Mouse (Mus musculus): ENCODE measurements around the gene Unc50. TPM values are rescaled to one million over a fixed set of nuclear protein-coding genes. Genes with fewer than 3 reads are reported as not detected.

The Unc50 gene
- polyA plus RNA-seq, 1 experiment from 2014 or later = 145 TPM

DNA sequence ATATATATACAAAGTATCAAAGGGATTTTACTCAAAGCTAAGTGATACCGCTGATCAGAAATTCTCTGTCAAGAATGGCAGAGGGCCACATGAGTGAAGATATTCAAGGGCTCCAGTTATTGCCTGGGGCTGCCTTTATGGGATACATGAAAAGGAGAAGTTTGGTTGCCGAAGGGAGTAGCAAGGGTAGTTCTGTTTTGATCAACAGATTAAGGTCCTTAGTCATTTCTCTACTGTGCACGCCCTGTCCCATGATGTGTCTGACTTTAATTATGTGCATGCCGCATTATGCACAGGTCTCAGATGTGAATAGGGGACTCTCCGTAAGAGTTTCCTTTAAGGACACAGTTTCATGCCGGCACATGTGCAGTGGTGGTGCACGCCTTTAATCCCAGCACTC, 27.6 kb downstream of the Unc50 start:
- Histone ChIP-seq H3K27me3 (no peaks in the 10 kb centered on the region), H3K4me2 (no peak overlapping the region), H3K9ac (no peak overlapping the region), H3K4me1 (no peaks in the 10 kb centered on the region), H3K4me3 (no peak overlapping the region), H3K27ac (no peak overlapping the region), H3K9me3 (no peaks in the 10 kb centered on the region), H3K36me3 (no peaks in the 10 kb centered on the region; the same call in 1 of the 2 replicates)
- no peak for ATAC-seq (ENCODE audit: insufficient number of reproducible peaks, low FRiP score, low TSS enrichment, low read depth)
- WGBS = 77% methylated on average over 7 of the region's 7 CpGs

GRCm38 (mm10) chr1:37464878-37465452, 35.0 kb downstream of the Unc50 start:
- ATAC-seq (ENCODE audit: insufficient number of reproducible peaks, low FRiP score, low TSS enrichment, low read depth) = no peak
- Histone ChIP-seq H3K4me1 (no peaks in the 10 kb centered on the region), H3K4me3 (no peak overlapping the region), H3K9me3 (no peaks in the 10 kb centered on the region), H3K27ac (no peak overlapping the region), H3K9ac (no peak overlapping the region), H3K4me2 (no peak overlapping the region), H3K36me3 (peaks cover 4% of the 10 kb centered on the region; the same call in 1 of the 2 replicates), H3K27me3 (no peaks in the 10 kb centered on the region)
- 83% methylated on average over 10 of the region's 10 CpGs for WGBS

- ATAC-seq (ENCODE audit: insufficient number of reproducible peaks, low FRiP score, low TSS enrichment, low read depth) = no peak
- H3K27ac ChIP-seq = no peak overlapping the region
- H3K4me2 ChIP-seq = no peak overlapping the region
- H3K36me3 ChIP-seq = peaks cover 4% of the 10 kb centered on the region; the same call in 1 of the 2 replicates
- H3K9ac ChIP-seq = no peak overlapping the region
- H3K4me3 ChIP-seq = no peak overlapping the region
- WGBS = 85% methylated on average over 3 of the region's 3 CpGs
- H3K9me3 ChIP-seq = no peaks in the 10 kb centered on the region
- no peaks in the 10 kb centered on the region for H3K27me3 ChIP-seq
- no peaks in the 10 kb centered on the region for H3K4me1 ChIP-seq
Measured at GRCm38 (mm10) chr1:37466322-37466995, 36.5 kb downstream of the Unc50 start.

DNA sequence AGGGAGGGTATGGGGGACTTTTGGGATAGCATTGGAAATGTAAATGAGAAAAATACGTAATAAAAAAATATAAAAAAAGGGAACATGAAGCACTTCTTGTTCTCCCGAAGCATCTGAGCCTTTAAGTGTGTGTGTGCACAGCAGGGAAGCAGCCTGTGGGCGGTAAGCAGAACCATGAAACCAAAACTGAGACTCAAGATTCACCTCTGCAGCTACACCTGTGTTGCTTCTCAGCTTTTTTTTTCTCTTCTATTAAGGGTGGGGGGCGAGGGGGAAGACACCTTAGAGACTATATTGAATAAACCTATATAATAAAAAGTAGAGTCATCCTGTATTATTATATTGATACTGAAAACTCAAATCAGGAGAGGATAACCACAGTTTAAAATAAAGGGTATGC, 37.9 kb downstream of the Unc50 start:
- Histone ChIP-seq H3K4me2 (no peak overlapping the region), H3K4me3 (no peak overlapping the region), H3K27ac (no peak overlapping the region), H3K27me3 (no peaks in the 10 kb centered on the region), H3K9me3 (no peaks in the 10 kb centered on the region), H3K9ac (no peak overlapping the region), H3K36me3 (peaks cover 4% of the 10 kb centered on the region; the same call in 1 of the 2 replicates), H3K4me1 (no peaks in the 10 kb centered on the region)
- 76% methylated on average over 4 of the region's 4 CpGs for WGBS
- ATAC-seq (ENCODE audit: insufficient number of reproducible peaks, low FRiP score, low TSS enrichment, low read depth) = no peak

GRCm38 (mm10) chr1:37469007-37469406, 39.1 kb downstream of the Unc50 start:
- peaks cover 4% of the 10 kb centered on the region; the same call in 1 of the 2 replicates for H3K36me3 ChIP-seq
- H3K27ac ChIP-seq = no peak overlapping the region
- no peak for ATAC-seq (ENCODE audit: insufficient number of reproducible peaks, low FRiP score, low TSS enrichment, low read depth)
- H3K4me2 ChIP-seq = no peak overlapping the region
- H3K4me3 ChIP-seq = no peak overlapping the region
- H3K9ac ChIP-seq = no peak overlapping the region
- WGBS = 87% methylated on average over 5 of the region's 5 CpGs
- no peaks in the 10 kb centered on the region for H3K9me3 ChIP-seq
- H3K27me3 ChIP-seq = no peaks in the 10 kb centered on the region
- no peaks in the 10 kb centered on the region for H3K4me1 ChIP-seq

DNA sequence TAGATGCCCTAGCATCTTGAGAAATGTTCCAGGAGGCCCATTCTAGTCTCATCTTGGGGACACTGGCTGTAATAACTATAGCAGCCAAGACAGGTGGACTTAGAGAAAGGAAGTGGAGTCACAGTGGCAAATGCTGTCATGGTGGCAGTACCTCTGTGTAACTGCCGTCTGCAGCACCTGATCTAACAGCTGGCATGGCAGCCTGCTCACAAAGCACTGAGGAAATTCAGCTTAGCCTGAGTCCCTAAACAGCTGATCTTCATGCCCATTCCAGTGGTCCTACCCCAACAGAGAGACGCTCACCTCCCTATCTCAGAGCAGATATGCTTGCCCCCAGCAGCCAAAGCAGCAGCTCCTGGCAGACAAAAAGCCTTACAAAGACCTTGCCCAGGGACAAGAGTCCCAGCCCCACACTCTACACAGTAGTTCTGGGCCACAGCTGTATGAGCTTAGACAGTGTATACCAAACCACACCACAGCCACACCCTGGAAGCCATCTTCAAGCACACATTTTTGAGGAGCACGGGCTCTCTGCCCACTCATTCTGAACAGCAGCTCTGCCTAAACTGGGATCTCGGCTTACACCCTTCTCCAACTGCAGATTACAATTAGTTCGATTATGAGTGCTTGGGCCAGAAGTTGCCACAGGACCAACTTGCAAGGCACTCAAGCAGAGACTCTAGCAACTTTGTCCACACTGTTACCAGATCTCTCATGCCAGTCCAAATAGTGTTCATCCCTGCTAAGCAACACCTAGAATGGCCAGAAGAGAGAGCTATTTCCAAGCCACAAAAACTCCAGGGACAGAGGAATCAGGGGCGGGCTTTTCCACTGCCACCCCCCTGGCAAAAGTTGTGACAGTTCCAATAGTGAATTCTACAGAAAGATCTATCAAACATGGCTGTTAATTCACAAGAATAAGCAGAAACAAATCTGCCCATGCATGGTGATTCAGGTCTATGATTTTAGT, 41.5 kb downstream of the Unc50 start:
- no peaks in the 10 kb centered on the region for H3K4me1 ChIP-seq
- H3K9me3 ChIP-seq = no peaks in the 10 kb centered on the region
- H3K36me3 ChIP-seq = peaks cover 4% of the 10 kb centered on the region; the same call in 1 of the 2 replicates
- 78% methylated on average over 6 of the region's 6 CpGs for WGBS
- no peak overlapping the region for H3K4me3 ChIP-seq
- H3K9ac ChIP-seq = no peak overlapping the region
- H3K4me2 ChIP-seq = no peak overlapping the region
- no peak for ATAC-seq (ENCODE audit: insufficient number of reproducible peaks, low FRiP score, low TSS enrichment, low read depth)
- no peaks in the 10 kb centered on the region for H3K27me3 ChIP-seq
- H3K27ac ChIP-seq = no peak overlapping the region

- ATAC-seq (ENCODE audit: insufficient number of reproducible peaks, low FRiP score, low TSS enrichment, low read depth) = no peak
- no peaks in the 10 kb centered on the region for H3K27me3 ChIP-seq
- no peak overlapping the region for H3K27ac ChIP-seq
- H3K9ac ChIP-seq = no peak overlapping the region
- H3K4me1 ChIP-seq = no peaks in the 10 kb centered on the region
- H3K9me3 ChIP-seq = no peaks in the 10 kb centered on the region
- no peak overlapping the region for H3K4me3 ChIP-seq
- H3K36me3 ChIP-seq = peaks cover 2% of the 10 kb centered on the region; the same call in 1 of the 2 replicates
- no peak overlapping the region for H3K4me2 ChIP-seq
- 77% methylated on average over 10 of the region's 10 CpGs for WGBS
Measured at GRCm38 (mm10) chr1:37473251-37473650, 43.3 kb downstream of the Unc50 start.

GRCm38 (mm10) chr1:37474046-37474445, 44.1 kb downstream of the Unc50 start:
- no peak for ATAC-seq (ENCODE audit: insufficient number of reproducible peaks, low FRiP score, low TSS enrichment, low read depth)
- H3K9ac ChIP-seq = no peak overlapping the region
- H3K4me2 ChIP-seq = no peak overlapping the region
- 77% methylated on average over 8 of the region's 8 CpGs for WGBS
- no peaks in the 10 kb centered on the region for H3K27me3 ChIP-seq
- no peak overlapping the region for H3K27ac ChIP-seq
- H3K9me3 ChIP-seq = no peaks in the 10 kb centered on the region
- H3K36me3 ChIP-seq = no peaks in the 10 kb centered on the region; the same call in 1 of the 2 replicates
- no peaks in the 10 kb centered on the region for H3K4me1 ChIP-seq
- no peak overlapping the region for H3K4me3 ChIP-seq

- H3K27me3 ChIP-seq = no peaks in the 10 kb centered on the region
- WGBS = 82% methylated on average over 6 of the region's 6 CpGs
- no peak overlapping the region for H3K9ac ChIP-seq
- ATAC-seq (ENCODE audit: insufficient number of reproducible peaks, low FRiP score, low TSS enrichment, low read depth) = no peak
- H3K27ac ChIP-seq = no peak overlapping the region
- H3K4me3 ChIP-seq = no peak overlapping the region
- H3K4me2 ChIP-seq = no peak overlapping the region
- no peaks in the 10 kb centered on the region for H3K36me3 ChIP-seq
- H3K4me1 ChIP-seq = no peaks in the 10 kb centered on the region
- no peaks in the 10 kb centered on the region for H3K9me3 ChIP-seq
Measured at GRCm38 (mm10) chr1:37474634-37475190, 44.8 kb downstream of the Unc50 start.

- Histone ChIP-seq H3K9ac (no peak overlapping the region), H3K4me2 (no peak overlapping the region), H3K36me3 (no peaks in the 10 kb centered on the region), H3K4me1 (no peaks in the 10 kb centered on the region), H3K9me3 (no peaks in the 10 kb centered on the region), H3K4me3 (no peak overlapping the region), H3K27me3 (no peaks in the 10 kb centered on the region), H3K27ac (no peak overlapping the region)
- no peak for ATAC-seq (ENCODE audit: insufficient number of reproducible peaks, low FRiP score, low TSS enrichment, low read depth)
- 89% methylated on average over 3 of the region's 3 CpGs for WGBS
Measured at GRCm38 (mm10) chr1:37475312-37475711, 45.4 kb downstream of the Unc50 start.

- Histone ChIP-seq H3K36me3 (no peaks in the 10 kb centered on the region), H3K9me3 (no peaks in the 10 kb centered on the region), H3K9ac (no peak overlapping the region), H3K4me1 (no peaks in the 10 kb centered on the region), H3K4me2 (no peak overlapping the region), H3K27ac (no peak overlapping the region), H3K27me3 (no peaks in the 10 kb centered on the region), H3K4me3 (no peak overlapping the region)
- 85% methylated on average over 5 of the region's 5 CpGs for WGBS
- ATAC-seq (ENCODE audit: insufficient number of reproducible peaks, low FRiP score, low TSS enrichment, low read depth) = no peak
Measured at GRCm38 (mm10) chr1:37477250-37477649, 47.3 kb downstream of the Unc50 start.
